27 mouse cellular contexts compared by ENCODE assay signal in genomic region chr12:27508226-27508560, GRCm38 (mm10).
DNase-seq lines count a peak whose midpoint lies in the region; ATAC-seq and TF ChIP-seq lines count a peak whose summit lies in the region.
"Had no signal": no experiment of that assay in that cellular context is flagged by ENCODE, and none has a peak within 500 bp of the region (broad histone marks: within the 10 kb centered on the region; RNA-seq: fewer than 3 reads in every experiment).

No protein-coding gene starts in this region.

- no peak for DNase-seq in kidney, postnatal 25 days
- no peak for DNase-seq in lung, postnatal 14 days
- no peak for DNase-seq in left cerebral cortex, adult 9 months (ENCODE audit: low spot score in 2 of 2)
- no peak for DNase-seq in embryo, embryonic 11 days
- DNase-seq: adrenal gland, postnatal 14 days; cerebellum, adult 11 months; cerebellum, adult 9-10 months; cerebellum, postnatal 36 days; gastrocnemius, postnatal 14 days; heart, postnatal 14 days; layer of hippocampus, postnatal 36 days; right cerebral cortex, postnatal 4 days; thymus, adult 2 months; thymus, postnatal 36 days had no signal

- H3K4me1 ChIP-seq in kidney, embryonic 15.5 days = peaks cover 17% of the 10 kb centered on the region
- 0 out of 2 replicates have a peak, but pooled peaks cover 4% of the 10 kb centered on the region for H3K4me1 ChIP-seq in lung, embryonic 15.5 days
- H3K4me1 ChIP-seq in intestine, postnatal 0 days (replicated peaks; ENCODE audit: control insufficient read depth, insufficient read depth, low read length) = 0 out of 2 replicates have a peak, but pooled peaks cover 7% of the 10 kb centered on the region
- H3K4me1 ChIP-seq: hindbrain, embryonic 15.5 days; megakaryocyte, embryonic 14.5 days had no signal

- H3K9me3 ChIP-seq in kidney, embryonic 15.5 days (replicated peaks) = no peaks in the 10 kb centered on the region
- no peaks in the 10 kb centered on the region for H3K9me3 ChIP-seq in lung, embryonic 15.5 days
- H3K9me3 ChIP-seq in intestine, postnatal 0 days (ENCODE audit: control insufficient read depth) = no peaks in the 10 kb centered on the region
- H3K9me3 ChIP-seq: embryonic facial prominence, embryonic 12.5 days; hindbrain, embryonic 10.5 days; hindbrain, embryonic 15.5 days; limb, embryonic 12.5 days; midbrain, embryonic 12.5 days; neural tube, embryonic 12.5 days had no signal

- H3K9ac ChIP-seq in kidney, embryonic 15.5 days = no peak overlapping the region
- H3K9ac ChIP-seq in lung, embryonic 15.5 days = no peak overlapping the region
- no peak overlapping the region for H3K9ac ChIP-seq in intestine, postnatal 0 days (ENCODE audit: low read depth, low read length)
- H3K9ac ChIP-seq: embryonic facial prominence, embryonic 12.5 days; hindbrain, embryonic 15.5 days; limb, embryonic 12.5 days; midbrain, embryonic 12.5 days; neural tube, embryonic 12.5 days had no signal

- H3K27ac ChIP-seq in kidney, embryonic 15.5 days = peak overlapping the region; percentile 82
- peak overlapping the region; percentile 24 for H3K27ac ChIP-seq in lung, embryonic 15.5 days
- peak overlapping the region; percentile 50 for H3K27ac ChIP-seq in intestine, postnatal 0 days (ENCODE audit: low read depth, low read length)
- H3K27ac ChIP-seq: embryonic facial prominence, embryonic 12.5 days; hindbrain, embryonic 10.5 days; hindbrain, embryonic 15.5 days; limb, embryonic 12.5 days; midbrain, embryonic 12.5 days; neural tube, embryonic 12.5 days had no signal

- H3K4me2 ChIP-seq in kidney, embryonic 15.5 days = no peak overlapping the region
- H3K4me2 ChIP-seq in lung, embryonic 15.5 days = no peak overlapping the region
- H3K4me2 ChIP-seq in intestine, postnatal 0 days (replicated peaks; ENCODE audit: low read depth) = no peak overlapping the region
- H3K4me2 ChIP-seq: embryonic facial prominence, embryonic 12.5 days; hindbrain, embryonic 15.5 days; limb, embryonic 12.5 days; midbrain, embryonic 12.5 days; neural tube, embryonic 12.5 days had no signal

- no peaks in the 10 kb centered on the region for H3K36me3 ChIP-seq in kidney, embryonic 15.5 days
- H3K36me3 ChIP-seq in lung, embryonic 15.5 days = no peaks in the 10 kb centered on the region
- H3K36me3 ChIP-seq in intestine, postnatal 0 days (ENCODE audit: control insufficient read depth, insufficient read depth) = no peaks in the 10 kb centered on the region
- H3K36me3 ChIP-seq: embryonic facial prominence, embryonic 12.5 days; hindbrain, embryonic 10.5 days; hindbrain, embryonic 15.5 days; limb, embryonic 12.5 days; midbrain, embryonic 12.5 days; neural tube, embryonic 12.5 days had no signal

- no peaks in the 10 kb centered on the region for H3K27me3 ChIP-seq in kidney, embryonic 15.5 days
- no peaks in the 10 kb centered on the region for H3K27me3 ChIP-seq in lung, embryonic 15.5 days
- no peaks in the 10 kb centered on the region for H3K27me3 ChIP-seq in intestine, postnatal 0 days (replicated peaks; ENCODE audit: control insufficient read depth, insufficient read depth, low read length)
- H3K27me3 ChIP-seq: embryonic facial prominence, embryonic 12.5 days; hindbrain, embryonic 15.5 days; limb, embryonic 12.5 days; megakaryocyte, embryonic 14.5 days; midbrain, embryonic 12.5 days; neural tube, embryonic 12.5 days had no signal

- no peak overlapping the region for H3K4me3 ChIP-seq in kidney, embryonic 15.5 days (replicated peaks)
- H3K4me3 ChIP-seq in lung, embryonic 15.5 days = no peak overlapping the region
- H3K4me3 ChIP-seq in intestine, postnatal 0 days (ENCODE audit: low read depth, low read length) = no peak overlapping the region
- H3K4me3 ChIP-seq: embryonic facial prominence, embryonic 12.5 days; hindbrain, embryonic 10.5 days; hindbrain, embryonic 15.5 days; limb, embryonic 12.5 days; megakaryocyte, embryonic 14.5 days; midbrain, embryonic 12.5 days; myocyte; neural tube, embryonic 12.5 days had no signal

- TF ChIP-seq CTCF in intestine, postnatal 0 days (IDR thresholded peaks at IDR 0.05; ENCODE audit: low read depth) = no peak

- peak; percentile 83; the same call in 1 of the 2 replicates for ATAC-seq in kidney, embryonic 15.5 days (replicated peaks; ENCODE audit: low FRiP score)
- no peak; the same call in 1 of the 2 replicates for ATAC-seq in lung, embryonic 15.5 days (ENCODE audit: borderline replicate concordance, extremely low read depth, low FRiP score, low TSS enrichment)
- ATAC-seq in intestine, postnatal 0 days = no peak
- ATAC-seq: forebrain, embryonic 14.5 days; inflammation-experienced regulatory T-cells, adult 6 months had no signal

Comparison
In these comparisons a context has a peak if more than half of its experiments do, and no peak if none do; other contexts are left out.
1. H3K27ac ChIP-seq: peak in every context shown above with its lines; median percentile 82 in kidney, embryonic 15.5 days; 50 in intestine, postnatal 0 days; 24 in lung, embryonic 15.5 days.